Mouse (Mus musculus) heart, embryonic 11.5 days (tissue): ENCODE measurements around the gene Nfatc2. TPM values are rescaled to one million over a fixed set of nuclear protein-coding genes. Genes with fewer than 3 reads are reported as not detected.

Source experiments
- ATAC-seq: fragments of 200-750 bp; cut with Nextera tagmentation; replicated peaks from 2 replicates; pipeline ENCODE4 v1.8.0; 2017; ENCODE audit warnings: moderate library complexity; ENCODE audit not compliant: insufficient number of reproducible peaks, low FRiP score, low TSS enrichment
- H3K27ac ChIP-seq: fragments of 300-500 bp; sonication (generic); 2 replicates; pipeline ENCODE4 v1.5.1; 2014; ENCODE audit warnings: mild to moderate bottlenecking, low read depth, low read length
- H3K27me3 ChIP-seq: fragments of 300-500 bp; sonication (generic); 2 replicates; pipeline ENCODE4 v1.6.1; 2014; ENCODE audit warnings: mild to moderate bottlenecking, low read length, mixed read lengths; ENCODE audit not compliant: control insufficient read depth, insufficient read depth
- H3K36me3 ChIP-seq: fragments of 300-500 bp; sonication (generic); 2 replicates; pipeline ENCODE4 v1.6.1; 2014; ENCODE audit warnings: mild to moderate bottlenecking, low read length, moderate library complexity, mixed read lengths; ENCODE audit not compliant: control insufficient read depth, insufficient read depth
- H3K4me1 ChIP-seq: fragments of 300-500 bp; sonication (generic); 2 replicates; pipeline ENCODE4 v1.6.1; 2014; ENCODE audit warnings: low read length; ENCODE audit not compliant: control insufficient read depth, insufficient read depth
- H3K4me2 ChIP-seq: fragments of 300-500 bp; sonication (generic); 2 replicates; pipeline ENCODE4 v1.6.1; 2014; ENCODE audit warnings: mild to moderate bottlenecking, moderate library complexity
- H3K4me3 ChIP-seq: fragments of 300-500 bp; sonication (generic); 2 replicates; pipeline ENCODE4 v1.5.1; 2014; ENCODE audit warnings: low read depth, low read length
- H3K9ac ChIP-seq: fragments of 300-500 bp; sonication (generic); 2 replicates; pipeline ENCODE4 v1.6.1; 2014; ENCODE audit warnings: mild to moderate bottlenecking, low read depth, low read length, moderate library complexity
- H3K9me3 ChIP-seq: fragments of 300-500 bp; sonication (generic); replicated peaks from 2 replicates; pipeline ENCODE4 v1.6.1; 2016; ENCODE audit warnings: low read length; ENCODE audit not compliant: control insufficient read depth
- WGBS: fragments of 180-500 bp; shearing (Covaris S2); extraction: QIAGEN DNeasy Blood & Tissue Kit; methylation state at CpG from one replicate; pipeline ENCODE4 v1.1.7; 2014; ENCODE audit not compliant: insufficient replicate concordance; 5-methylcytosine and 5-hydroxymethylcytosine counted together
- polyA plus RNA-seq: library from polyadenylated mRNA; unstranded; fragments of >200 nt; fragmentation: Nextera tagmentation; extraction: Ambion mirVana; gene quantifications from 2 replicates; pipeline ENCODE4 v1.2.1, GENCODE M21; 2014

Nfatc2 gene
- polyA plus RNA-seq, 1 experiment from 2014 or later = 4.2 TPM

DNA sequence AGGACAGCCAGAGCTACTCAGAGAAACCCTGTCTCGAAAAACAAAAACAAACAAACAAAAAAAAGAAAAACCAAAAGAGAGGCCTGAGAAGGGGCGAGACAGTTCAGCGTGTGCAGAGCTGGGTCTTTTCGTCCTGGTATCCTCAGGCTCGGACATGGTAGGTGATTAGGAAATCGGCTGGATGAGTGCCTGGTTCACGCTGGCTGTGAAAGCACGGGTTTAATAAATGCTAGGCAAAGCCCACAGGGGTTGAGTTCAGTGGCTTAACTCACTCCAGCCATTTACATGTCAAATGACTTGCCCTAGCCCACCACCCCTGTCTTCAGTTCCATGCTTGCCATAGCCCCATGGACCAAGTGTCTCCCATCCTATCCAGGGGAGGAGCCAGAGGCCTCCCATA lies 14.3 kb downstream of the Nfatc2 start:
- no peaks in the 10 kb centered on the region for H3K9me3 ChIP-seq
- no peaks in the 10 kb centered on the region for H3K36me3 ChIP-seq
- ATAC-seq = no peak
- H3K4me1 ChIP-seq = peaks cover 60% of the 10 kb centered on the region
- H3K27me3 ChIP-seq = peaks cover 16% of the 10 kb centered on the region
- WGBS = 88% methylated on average over 8 of the region's 8 CpGs
- no peak overlapping the region for H3K9ac ChIP-seq
- no peak overlapping the region for H3K4me3 ChIP-seq
- H3K4me2 ChIP-seq = no peak overlapping the region
- no peak overlapping the region; the same call in 1 of the 2 replicates for H3K27ac ChIP-seq

DNA sequence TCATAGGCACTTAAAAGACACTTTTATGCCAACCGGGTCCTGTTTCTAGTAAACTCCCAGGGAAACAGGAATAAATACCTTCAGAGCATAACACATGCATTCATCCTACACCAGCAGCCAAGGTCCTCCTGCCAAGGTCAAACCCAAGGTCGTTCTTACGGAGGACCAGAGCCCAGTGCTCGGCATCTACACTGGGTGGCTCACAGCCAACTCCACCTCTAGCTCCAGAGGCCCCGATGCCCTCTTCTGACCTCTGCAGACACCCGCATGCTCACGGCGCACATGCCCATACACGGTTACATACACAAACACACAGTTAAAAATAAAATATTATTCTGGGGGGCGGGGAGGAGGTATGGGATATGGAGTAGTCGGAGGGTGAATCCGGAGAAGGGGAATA lies 14.9 kb downstream of the Nfatc2 start:
- ATAC-seq = no peak
- peaks cover 60% of the 10 kb centered on the region for H3K4me1 ChIP-seq
- WGBS = 76% methylated on average over 12 of the region's 12 CpGs
- H3K36me3 ChIP-seq = no peaks in the 10 kb centered on the region
- H3K4me3 ChIP-seq = no peak overlapping the region
- H3K27ac ChIP-seq = peak overlapping the region; percentile 22; the same call in 1 of the 2 replicates
- peaks cover 14% of the 10 kb centered on the region for H3K27me3 ChIP-seq
- no peaks in the 10 kb centered on the region for H3K9me3 ChIP-seq
- H3K9ac ChIP-seq = no peak overlapping the region
- no peak overlapping the region for H3K4me2 ChIP-seq

- H3K27ac ChIP-seq = peak overlapping the region; percentile 85
- H3K9me3 ChIP-seq = no peaks in the 10 kb centered on the region
- H3K4me3 ChIP-seq = no peak overlapping the region
- peak overlapping the region; percentile 31; the same call in 1 of the 2 replicates for H3K4me2 ChIP-seq
- H3K9ac ChIP-seq = no peak overlapping the region
- H3K36me3 ChIP-seq = no peaks in the 10 kb centered on the region
- 62% methylated on average over 6 of the region's 6 CpGs for WGBS
- ATAC-seq = peak; percentile 36; the same call in 1 of the 2 replicates
- H3K27me3 ChIP-seq = peaks cover 7% of the 10 kb centered on the region
- H3K4me1 ChIP-seq = peaks cover 65% of the 10 kb centered on the region
Observed at GRCm38 (mm10) chr2:168584857-168585256, 16.6 kb downstream of the Nfatc2 start.

DNA sequence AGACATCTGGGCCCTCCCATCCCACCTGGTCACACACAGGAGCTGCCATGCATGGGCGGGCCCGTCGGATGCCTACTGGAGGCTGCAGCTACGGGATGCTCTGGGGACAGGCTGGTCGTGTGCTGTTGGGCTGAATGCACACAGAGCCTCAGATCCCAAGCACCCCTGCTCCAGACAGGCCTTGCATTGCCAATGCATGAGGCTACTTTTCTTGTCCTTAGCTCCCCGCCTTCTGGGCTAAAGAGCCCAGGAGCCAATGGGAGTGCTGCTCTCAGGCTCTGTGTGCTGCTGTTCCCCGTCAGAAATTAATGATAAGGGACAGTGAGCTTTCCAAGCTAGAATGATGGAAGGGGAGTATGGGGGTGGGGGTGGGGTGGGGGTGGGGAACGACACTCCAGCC lies 17.0 kb downstream of the Nfatc2 start:
- Histone ChIP-seq H3K4me2 (peak overlapping the region; percentile 31; the same call in 1 of the 2 replicates), H3K36me3 (no peaks in the 10 kb centered on the region), H3K27me3 (peaks cover 3% of the 10 kb centered on the region), H3K4me3 (no peak overlapping the region), H3K4me1 (peaks cover 66% of the 10 kb centered on the region), H3K9me3 (no peaks in the 10 kb centered on the region), H3K9ac (no peak overlapping the region), H3K27ac (peak overlapping the region; percentile 85)
- 42% methylated on average over 8 of the region's 8 CpGs for WGBS
- peak; percentile 43 for ATAC-seq

- no peak overlapping the region for H3K9ac ChIP-seq
- H3K4me2 ChIP-seq = no peak overlapping the region
- H3K36me3 ChIP-seq = no peaks in the 10 kb centered on the region
- H3K27me3 ChIP-seq = no peaks in the 10 kb centered on the region
- no peak overlapping the region for H3K27ac ChIP-seq
- WGBS = 78% methylated on average over 5 of the region's 5 CpGs
- H3K4me3 ChIP-seq = no peak overlapping the region
- no peaks in the 10 kb centered on the region for H3K9me3 ChIP-seq
- peaks cover 67% of the 10 kb centered on the region for H3K4me1 ChIP-seq
- ATAC-seq = no peak
Observed at GRCm38 (mm10) chr2:168583084-168583483, 18.4 kb downstream of the Nfatc2 start.

DNA sequence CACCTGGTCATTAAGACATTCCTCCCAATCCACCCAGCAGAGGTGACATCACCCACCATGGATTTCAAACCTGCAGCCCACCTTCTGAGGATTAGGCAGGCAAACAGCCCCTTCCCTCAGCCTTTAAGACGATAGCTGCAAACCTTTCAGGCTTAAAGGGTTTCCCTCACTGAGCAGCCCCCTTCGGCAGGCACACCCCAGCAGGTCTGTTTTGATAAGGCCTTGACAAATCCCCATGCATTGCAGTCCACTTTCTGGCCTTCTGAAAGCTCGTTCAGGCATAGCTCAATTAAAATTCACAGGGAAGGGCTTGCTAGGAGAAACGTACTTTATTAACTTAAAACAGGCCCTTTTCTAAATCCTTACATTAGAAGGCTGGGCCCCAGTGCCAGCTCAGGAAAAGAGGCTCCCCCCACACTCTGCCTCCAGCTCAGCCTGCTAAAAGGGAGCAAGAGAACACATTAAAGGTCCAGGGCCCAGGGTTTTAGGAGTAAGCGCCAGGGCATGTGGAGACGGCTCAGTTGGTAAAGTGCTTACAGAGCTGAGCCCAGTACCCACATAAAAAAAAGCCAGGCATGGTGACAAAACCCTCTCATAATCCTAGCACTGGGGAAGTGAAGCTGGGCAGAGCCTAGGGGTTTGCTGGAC lies 20.1 kb downstream of the Nfatc2 start:
- H3K4me1 ChIP-seq = peaks cover 65% of the 10 kb centered on the region
- no peaks in the 10 kb centered on the region for H3K36me3 ChIP-seq
- H3K27me3 ChIP-seq = no peaks in the 10 kb centered on the region
- no peak overlapping the region for H3K4me2 ChIP-seq
- WGBS = 42% methylated on average over 6 of the region's 6 CpGs
- H3K4me3 ChIP-seq = no peak overlapping the region
- H3K27ac ChIP-seq = no peak overlapping the region
- no peak overlapping the region for H3K9ac ChIP-seq
- ATAC-seq = no peak
- H3K9me3 ChIP-seq = no peaks in the 10 kb centered on the region

DNA sequence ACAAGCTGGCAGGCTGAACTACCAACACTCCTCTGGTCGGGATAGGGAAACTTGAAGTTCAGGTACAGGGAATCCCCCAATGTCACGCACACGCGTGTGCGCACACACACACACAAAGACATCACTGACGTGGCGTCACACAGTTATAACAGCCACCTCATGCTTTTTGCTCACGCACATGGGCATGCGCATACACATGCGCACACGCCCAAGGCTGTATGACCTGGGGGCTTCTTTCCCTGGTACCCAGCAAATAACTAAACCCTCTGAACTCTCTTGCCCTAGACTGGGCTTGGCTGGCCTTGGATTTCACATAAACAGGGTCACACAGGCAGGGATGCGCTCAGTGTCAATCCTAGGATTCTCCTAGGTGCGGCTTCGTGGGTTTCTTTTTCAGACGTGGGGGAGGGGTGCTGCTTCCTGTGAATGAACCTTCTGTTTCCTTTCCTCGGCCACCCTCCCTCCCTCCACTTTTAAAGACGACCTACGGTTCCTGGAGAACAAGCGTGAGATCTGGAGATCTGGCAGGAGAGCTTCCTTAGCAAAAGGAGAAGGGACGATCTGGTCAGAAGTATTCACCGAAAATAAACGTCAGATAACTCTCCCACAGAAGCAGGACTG lies 21.1 kb downstream of the Nfatc2 start:
- no peaks in the 10 kb centered on the region for H3K27me3 ChIP-seq
- H3K9me3 ChIP-seq = no peaks in the 10 kb centered on the region
- ATAC-seq = no peak
- WGBS = 50% methylated on average over 22 of the region's 22 CpGs
- H3K4me2 ChIP-seq = peak overlapping the region; percentile 41
- H3K4me3 ChIP-seq = no peak overlapping the region
- peaks cover 62% of the 10 kb centered on the region for H3K4me1 ChIP-seq
- H3K9ac ChIP-seq = peak overlapping the region; percentile 58
- no peak overlapping the region for H3K27ac ChIP-seq
- no peaks in the 10 kb centered on the region for H3K36me3 ChIP-seq

DNA sequence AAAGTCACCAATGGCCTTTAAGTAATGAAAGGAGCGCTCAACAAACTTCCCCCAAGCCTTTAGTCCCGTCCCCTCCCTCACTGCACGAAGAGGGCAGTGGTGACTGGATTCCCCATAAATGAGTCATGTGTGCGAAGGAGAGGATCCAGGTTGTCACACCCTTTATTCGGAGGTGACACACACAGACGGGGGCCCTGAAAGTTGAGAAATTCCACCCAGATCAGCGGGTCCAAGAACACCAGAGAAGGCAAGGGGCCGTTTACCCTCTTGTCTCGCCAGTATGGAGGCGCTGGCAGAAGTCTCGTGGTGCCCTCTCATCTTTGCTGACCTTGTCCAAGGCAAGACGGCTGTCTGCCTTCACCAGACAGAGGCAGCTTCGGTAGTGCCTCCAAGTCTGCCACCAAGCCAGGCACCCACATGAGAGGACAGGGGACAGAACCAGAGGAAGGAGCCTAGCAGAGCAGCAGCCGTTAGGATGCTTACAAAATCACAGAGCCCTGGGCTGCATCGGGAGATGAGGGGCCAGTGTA lies 21.8 kb downstream of the Nfatc2 start:
- Histone ChIP-seq H3K27ac (no peak overlapping the region), H3K4me3 (no peak overlapping the region), H3K4me2 (no peak overlapping the region), H3K27me3 (no peaks in the 10 kb centered on the region), H3K4me1 (peaks cover 64% of the 10 kb centered on the region), H3K9ac (no peak overlapping the region), H3K9me3 (no peaks in the 10 kb centered on the region), H3K36me3 (no peaks in the 10 kb centered on the region)
- no peak for ATAC-seq
- WGBS = 63% methylated on average over 15 of the region's 15 CpGs
